Mouse (Mus musculus) CD4-positive helper T cell, adult 2 months (primary cell): ENCODE data around the gene Col5a3.

Experiments used
- DNase-seq: peaks from one replicate; pipeline ENCODE4 v3.0.0-alpha.2; 2012; ENCODE audit warnings: low read depth, missing footprints, low spot score

Gene Col5a3

DNA sequence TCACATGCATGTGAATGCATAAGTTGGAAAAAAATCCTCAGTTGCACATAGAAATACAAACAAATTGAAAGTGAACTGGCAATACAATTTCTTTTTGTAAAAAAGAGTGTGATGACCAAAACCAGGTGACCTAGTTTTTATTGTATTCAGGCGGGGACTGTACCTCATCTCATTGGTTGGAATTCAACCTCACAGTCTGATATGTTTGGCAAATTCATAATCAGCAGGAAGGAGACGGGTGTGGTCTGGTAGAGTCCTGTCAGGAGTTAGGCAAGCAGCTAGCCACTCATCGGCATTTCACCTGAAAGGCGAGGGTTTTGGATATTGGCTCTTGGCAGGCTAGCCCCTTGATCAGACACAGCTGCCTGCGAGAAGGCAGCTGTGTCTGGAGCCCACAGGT, 65.7 kb downstream of the Col5a3 start:
- DNase-seq: no peak

DNA sequence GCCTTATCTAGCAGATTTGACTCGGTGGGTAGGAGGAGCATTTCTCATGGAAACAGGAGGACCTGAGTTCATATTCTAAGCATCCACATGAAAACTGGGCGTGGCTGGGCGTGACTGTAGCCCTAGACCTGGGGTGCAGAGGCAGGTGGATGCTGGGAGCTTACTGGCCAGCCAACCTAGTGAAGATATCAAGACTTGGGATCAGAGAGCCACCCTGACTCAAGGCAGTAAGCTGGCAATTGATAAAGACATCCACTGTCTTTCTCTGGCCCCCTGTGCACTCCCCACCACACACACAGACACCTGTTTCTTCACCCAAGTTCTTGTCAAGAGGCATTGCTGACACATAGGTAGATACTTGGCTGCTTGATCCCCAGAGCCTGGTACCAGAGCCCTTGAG, 66.3 kb downstream of the Col5a3 start:
- no peak for DNase-seq

DNA sequence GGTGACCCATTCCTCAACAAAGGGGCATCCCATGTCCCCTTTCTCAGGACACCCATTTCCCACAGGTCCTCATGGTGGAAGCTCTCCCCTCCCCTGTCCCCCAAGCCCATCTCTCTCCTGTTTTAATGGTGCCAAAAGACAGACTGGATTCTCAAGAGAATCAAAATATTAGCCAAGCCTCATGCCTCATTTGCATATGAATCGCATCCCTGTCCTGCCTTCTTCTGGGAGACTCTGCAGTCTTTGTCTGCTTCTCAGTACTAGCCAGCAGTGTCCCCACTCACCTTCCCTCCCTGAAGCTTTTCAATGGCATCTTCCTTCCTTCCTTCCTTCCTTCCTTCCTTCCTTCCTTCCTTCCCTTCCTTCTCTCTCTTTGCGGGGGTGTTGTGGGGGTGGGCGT, 67.2 kb downstream of the Col5a3 start:
- no peak for DNase-seq

DNA sequence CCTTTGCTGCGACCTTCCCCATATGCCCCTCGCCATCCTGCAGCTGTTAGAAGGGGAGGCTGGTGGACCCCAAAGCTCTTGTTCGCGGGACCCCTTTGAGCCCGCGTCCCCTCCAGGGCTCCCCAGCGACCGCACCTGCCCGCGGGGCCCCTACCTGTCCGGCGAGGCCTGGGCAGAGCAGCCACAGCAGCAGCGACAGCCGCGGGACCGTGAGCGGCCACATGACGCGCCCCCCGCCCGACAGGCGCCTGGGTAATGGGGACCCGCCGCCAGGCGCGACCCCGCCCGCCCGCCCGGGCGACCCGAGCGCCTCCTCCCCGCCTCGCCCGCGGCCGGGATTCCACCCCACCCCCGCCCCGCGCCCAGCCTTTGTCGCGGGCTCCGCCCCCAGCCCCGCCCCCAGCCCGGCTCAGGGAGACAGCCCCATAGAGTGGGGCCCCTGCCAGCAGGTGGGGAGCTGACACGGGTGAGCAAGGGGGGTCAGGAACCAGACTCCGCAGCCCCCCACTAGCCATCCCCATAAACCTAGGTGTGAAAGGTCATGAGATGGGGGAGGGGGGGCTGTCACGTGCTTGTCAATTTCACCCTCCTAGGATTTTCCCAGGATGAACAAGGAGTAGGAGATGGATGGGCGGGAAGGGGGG, 68.7 kb downstream of the Col5a3 start, which contains the start of gene Olfm2:
Gene Olfm2, minus strand, starts transcription at position 333 of the 644 bp plus-strand sequence.
- DNase-seq: no peak

DNA sequence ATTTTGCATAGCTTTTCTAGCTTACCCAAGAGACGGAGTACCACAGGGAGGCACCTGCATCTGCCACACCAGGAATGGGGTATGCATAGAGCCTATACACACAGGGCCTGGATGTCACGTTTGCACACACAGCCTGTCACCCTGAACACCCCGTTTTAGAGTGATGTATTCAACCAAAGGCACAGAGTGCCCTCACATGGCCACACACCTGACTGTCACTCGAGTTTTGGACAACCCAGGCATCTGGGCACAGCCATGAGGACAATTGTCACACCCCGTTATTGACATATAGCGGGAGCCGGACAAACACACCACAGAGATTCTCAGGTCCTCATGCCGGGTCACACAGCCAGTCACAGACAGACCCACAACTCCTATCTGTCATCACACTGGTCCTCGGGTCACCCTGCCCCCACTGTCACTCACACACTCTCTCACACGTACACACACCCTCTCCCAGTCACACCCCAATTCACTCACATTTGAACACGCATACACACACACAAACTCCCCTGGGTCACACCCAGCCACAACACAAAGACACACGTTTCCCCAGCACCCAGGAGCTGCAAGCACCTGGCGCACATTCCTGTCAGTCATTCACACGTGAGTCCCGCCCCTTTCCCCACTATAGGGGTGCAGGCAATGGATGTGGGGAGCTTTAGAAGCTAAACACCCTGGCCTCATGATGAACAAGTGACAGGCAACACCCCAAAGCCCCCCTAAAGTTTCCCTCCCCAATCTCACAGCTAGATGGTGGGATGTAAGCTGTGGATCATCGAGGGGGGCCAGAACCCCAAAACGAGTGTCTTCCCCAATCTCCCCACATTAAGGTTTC, 69.5 kb downstream of the Col5a3 start:
- DNase-seq: no peak

DNA sequence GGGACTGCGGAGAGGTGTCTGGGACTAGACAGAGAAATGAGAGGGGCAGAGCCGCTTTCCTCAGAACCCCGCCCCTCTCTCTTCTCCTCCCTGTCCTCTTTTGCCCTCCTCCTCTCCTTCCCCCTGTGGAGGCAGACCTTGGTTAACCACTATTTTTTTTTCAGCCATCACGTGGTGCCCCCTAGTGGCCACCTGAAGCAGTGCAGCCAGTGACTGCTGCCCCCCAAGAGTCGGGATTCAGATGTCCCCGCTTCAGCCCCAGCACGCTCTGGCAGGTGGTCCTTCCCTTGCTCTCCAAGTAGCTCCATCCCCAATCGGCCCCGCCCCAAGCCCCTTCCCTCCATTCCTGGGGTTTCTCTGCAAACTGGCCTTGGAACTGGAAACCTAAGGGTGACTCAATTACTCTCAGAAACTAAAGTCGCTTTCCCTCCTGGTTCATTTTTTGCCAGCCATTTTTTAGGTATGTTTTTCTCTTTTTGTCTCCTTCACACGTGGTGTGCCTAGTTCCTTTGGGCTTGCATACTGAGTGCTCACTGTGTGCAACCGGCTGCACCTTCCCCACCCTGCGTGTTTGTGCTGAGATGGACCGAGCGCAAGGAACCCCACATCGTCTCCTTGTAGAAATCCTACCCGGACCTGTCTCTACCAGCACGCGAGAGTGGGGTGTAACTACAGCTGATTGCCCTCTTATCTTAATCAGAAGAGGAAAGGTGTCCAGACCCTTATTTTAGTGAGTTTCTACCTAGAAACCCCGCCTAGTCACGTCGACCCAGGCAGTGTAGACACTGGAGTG, 70.7 kb downstream of the Col5a3 start:
- DNase-seq: peak; percentile 26

DNA sequence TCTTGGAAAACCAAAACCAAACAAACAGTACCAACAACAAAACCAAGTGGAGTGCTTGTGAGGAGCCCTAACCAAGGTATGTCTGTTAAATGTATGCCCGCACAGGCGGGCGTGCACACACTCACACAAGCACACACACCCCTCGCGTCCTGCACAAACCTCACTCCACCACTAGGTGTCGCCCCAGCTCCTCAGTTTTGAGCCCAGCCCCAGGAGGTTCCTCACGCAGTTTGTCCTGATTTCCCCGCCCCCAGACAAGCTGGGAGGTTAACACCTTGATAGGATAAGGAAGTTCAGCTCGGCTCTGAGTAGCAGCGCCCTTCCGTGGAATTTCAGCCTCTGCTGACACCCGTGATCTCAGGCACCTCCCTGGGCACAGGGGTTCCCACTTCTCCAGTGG, 74.5 kb downstream of the Col5a3 start:
- peak; percentile 79 for DNase-seq

DNA sequence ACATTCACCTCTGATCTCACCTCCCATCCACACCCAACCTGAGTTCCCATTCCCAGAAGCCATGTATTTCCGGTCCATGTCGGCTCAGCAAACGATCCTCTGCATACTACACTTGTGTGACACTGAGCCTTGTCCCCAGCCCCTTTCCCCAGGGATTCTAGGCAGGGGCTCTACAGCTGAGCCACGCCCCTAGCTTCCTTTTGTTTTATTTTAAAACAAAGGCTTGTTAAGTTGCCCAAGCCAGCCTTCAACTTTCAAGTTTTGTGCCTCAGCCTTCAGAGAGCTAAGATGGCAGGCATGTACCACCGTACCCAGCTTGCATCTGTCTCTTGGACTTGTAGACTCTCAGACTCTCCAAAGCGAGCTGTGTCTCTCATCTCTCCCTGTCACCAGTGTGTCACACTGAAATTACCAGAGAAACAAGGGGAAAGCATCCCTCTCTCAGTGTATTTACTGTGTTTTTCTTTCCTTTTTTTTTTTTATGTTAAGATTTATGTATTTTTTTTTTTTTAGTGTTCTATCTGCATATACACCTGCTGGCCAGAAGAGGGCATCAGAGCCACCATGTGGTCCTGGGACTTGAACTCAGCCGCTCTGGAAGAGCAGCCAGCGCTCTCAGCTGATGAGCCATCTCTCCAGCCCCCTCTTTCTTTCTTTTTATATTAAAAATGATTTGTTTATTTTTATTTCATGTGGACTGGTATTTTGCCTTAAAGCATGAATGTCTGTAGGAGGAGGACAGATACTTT, 76.4 kb downstream of the Col5a3 start:
- DNase-seq: peak; percentile 58

DNA sequence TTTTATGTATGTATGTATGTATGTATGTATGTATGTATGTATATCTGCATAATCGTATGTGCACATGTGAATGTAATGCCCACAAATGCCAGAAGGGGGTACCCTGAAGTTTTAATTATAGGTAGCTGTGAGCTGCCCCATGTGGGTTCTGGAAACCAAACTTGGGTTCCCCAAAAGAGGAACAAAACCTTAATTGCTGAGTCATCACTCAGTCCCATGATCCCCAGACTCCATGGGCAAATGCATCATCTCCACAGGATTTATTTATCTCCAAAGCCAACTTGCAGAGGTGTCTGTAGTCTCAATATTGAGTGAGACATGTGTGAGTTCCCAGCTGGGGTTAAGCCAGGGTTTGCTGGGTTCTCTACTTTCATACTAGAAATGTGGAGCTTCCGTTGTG, 77.6 kb downstream of the Col5a3 start:
- DNase-seq: no peak

DNA sequence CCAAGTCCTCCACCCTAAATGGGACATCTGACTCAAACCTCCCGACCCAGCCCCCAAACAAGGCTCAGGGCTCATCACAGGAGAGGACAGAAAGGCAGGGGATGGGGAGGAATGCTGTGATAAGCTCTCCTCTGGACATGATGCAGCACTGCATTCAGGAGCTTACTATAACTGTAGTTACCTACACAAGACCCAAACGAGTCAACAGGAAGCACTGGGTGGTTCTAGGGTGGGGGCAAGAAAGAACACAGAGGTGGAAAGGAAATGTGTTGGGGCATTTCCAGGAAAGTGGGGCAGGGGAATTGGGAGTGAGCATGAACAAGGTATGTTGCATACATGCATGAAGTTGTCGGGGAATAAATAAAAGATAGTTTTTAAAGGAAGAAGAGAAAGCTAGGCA, 80.2 kb downstream of the Col5a3 start:
- no peak for DNase-seq

DNA sequence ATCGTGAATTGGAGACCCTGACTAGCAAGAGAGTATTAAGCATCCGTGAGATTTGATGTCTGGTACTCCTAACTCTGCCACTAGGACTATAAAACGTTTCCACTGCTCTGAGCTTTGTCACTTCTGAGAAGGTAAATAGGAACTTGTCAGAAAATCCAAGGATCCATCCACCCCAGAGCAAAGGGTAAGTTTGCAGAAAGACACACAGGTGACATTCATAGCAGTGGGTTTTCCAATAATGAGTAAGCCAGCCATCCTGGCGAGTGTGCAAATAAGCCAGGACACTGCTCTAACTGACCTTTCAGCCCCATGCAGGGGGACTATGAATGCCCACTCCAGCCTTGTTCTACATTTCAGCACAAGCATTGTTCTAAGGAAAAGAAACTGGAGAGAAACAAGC, 83.1 kb downstream of the Col5a3 start:
- no peak for DNase-seq

DNA sequence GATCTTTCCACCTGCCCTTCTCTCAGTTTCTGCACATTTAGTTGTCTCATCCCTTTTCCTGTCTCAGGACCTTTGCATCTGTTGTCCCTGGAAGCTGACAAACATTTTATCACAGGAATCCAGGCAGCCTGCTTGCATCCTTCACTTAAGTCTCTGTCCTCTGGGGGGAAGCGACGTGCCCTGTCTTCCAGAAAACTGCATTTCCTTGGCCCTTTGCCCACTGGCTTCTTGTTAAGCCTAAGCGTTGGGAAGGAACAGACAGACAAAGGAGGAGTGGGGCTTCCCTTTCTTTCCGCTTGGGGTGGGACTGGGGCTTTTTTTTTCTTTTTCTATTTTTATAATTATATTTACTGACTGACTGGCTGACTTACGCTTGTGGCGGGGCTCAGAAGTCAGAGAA, 85.4 kb downstream of the Col5a3 start:
- no peak for DNase-seq

DNA sequence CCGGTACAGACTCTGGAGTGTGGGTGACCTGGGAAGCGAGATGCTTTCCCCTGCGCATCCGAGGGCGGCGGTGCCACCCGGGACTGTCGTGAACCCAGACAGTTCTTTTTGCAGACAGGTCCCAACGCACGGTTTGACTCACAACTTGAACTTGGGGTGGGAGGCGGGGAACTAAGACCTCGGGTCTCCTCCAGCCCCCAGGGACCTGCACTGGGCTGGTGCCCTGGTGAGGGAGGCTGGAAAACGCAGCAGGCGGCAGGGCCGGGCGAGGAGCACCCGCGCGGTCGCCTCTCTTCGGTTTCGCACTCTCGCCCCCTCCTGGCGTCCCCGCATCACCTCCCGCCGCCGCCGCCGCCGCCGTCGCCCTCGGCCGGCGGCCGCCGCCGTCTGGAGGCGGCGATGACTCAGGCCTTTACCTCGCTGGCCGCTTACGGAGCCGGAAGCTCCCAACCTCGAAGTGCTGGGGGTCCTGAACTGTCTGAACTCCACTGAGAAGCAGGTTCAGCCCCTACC, 87.2 kb downstream of the Col5a3 start:
- peak; percentile 48 for DNase-seq

DNA sequence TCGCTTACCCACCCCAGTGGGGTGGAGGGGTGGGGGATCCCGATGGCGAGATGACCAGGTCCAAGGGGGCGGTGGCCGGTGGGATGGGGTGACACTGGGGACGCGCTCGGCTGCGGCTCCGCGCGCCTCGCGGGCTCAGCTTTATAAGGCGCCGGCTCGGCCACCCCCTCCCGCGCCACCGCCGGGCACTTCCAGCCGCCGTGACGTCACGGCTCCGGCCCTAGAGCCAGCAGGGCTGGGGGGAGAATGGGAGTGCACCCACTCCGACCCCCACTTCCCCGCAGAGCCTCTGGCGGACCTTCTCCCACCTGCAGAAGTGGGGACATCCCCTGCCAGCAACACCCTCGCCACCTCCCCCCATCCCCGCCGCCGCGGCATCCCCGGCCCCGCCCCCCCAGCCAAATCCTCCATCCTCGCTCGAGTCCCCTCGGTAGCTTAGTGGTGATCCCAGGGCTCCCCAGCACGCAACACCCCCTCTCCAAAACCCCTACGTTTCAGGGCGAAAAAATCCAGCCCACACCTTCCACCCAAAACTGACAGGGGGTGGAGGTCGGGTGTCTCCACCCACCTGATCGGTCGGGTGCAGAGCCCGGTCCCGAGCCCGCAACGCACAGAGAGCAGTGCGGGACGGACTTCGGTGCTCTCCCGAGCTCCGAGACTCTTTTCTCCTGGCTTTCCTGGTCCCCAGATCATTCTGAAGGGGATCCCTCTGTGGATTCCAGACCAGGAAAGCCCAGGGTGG, 87.8 kb downstream of the Col5a3 start:
- DNase-seq: peak; percentile 28

DNA sequence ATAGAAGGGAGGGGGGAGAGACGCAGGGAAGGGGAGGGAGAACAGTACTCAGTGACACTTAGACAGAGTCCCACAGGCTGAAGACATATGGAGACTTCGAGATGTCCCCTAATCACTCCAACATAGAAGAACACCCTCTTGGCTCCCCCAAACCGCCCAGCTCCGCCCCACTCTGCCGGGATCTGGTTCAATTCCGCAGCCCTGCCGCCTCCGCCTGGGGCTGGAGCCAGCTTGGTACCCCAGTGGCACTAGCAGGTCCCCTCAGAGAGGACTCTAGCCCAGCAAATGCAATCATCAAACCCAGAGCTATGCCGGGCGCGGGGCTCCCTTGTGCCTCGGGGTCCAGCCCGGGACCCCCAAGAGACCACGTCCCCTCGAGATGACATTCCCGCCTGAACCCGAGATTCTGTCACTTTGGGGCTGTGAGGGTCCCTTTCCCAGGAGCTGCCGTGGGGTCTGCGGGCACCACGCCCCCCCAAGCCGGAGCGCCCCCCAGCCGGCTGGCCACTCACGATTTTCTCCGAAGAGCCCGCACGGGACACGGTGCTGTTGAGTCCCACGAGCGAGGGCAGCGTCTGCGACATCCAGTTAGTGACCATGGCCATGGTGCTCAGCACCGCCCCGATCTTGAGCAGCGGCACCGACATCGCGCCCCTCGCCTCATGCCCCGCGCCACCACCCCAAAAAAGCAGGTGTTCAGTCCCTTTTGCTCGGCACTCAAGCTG, 88.6 kb downstream of the Col5a3 start:
- DNase-seq: no peak

DNA sequence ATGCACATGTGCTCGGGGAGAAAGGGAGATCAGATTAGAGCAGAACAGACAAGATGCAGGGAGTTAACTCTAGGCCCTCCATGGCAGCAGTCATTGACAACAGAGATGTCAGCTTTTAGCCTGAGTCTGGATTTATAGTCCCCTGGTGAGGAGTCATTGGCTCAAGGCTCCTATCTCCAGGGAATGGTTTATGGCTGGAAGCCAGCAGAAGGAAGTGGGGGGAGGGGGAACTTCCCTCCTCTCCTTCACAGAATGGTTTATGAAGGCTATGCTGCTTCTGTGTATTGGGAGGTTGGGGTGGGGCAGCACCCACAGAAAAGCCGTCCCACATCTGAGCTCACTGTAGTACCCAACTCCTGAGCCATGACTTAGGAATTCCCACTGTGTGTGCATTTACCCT, 93.3 kb downstream of the Col5a3 start:
- no peak for DNase-seq
